17 mouse cellular contexts compared by ENCODE assay signal in genomic region chr8:108847356-108847755, GRCm38 (mm10).
A peak's percentile ranks its signal among the peaks of the same experiment; 100 is the strongest.
DNase-seq lines count a peak whose midpoint lies in the region; ATAC-seq lines count a peak whose summit lies in the region.
"Had no signal": no experiment of that assay in that cellular context is flagged by ENCODE, and none has a peak within 500 bp of the region (broad histone marks: within the 10 kb centered on the region; RNA-seq: fewer than 3 reads in every experiment).

No protein-coding gene starts in this region.

- 55% methylated on average over 2 of the region's 2 CpGs for WGBS in kidney, embryonic 14.5 days

- no peak overlapping the region for H3K27ac ChIP-seq in kidney, embryonic 14.5 days (ENCODE audit: low read depth, low read length)
- H3K27ac ChIP-seq: forebrain, embryonic 10.5 days; heart, embryonic 10.5 days had no signal

- H3K9ac ChIP-seq in kidney, embryonic 14.5 days (ENCODE audit: low read depth, low read length): no peak overlapping the region
- H3K9ac ChIP-seq: liver, postnatal 0 days had no signal

- no peaks in the 10 kb centered on the region for H3K9me3 ChIP-seq in kidney, embryonic 14.5 days (ENCODE audit: control insufficient read depth, low read length)
- H3K9me3 ChIP-seq: forebrain, embryonic 10.5 days; heart, embryonic 10.5 days had no signal

- no peak overlapping the region for H3K4me3 ChIP-seq in kidney, embryonic 14.5 days (ENCODE audit: low read length)
- H3K4me3 ChIP-seq: forebrain, embryonic 10.5 days; heart, embryonic 10.5 days; myocyte had no signal

- H3K4me2 ChIP-seq in kidney, embryonic 14.5 days (replicated peaks; ENCODE audit: low read depth, low read length): no peak overlapping the region

- no peak for ATAC-seq in kidney, embryonic 14.5 days (ENCODE audit: low FRiP score, low TSS enrichment)
- ATAC-seq in common myeloid progenitor, adult 5-6 weeks (replicated peaks; ENCODE audit: low read depth, poor library complexity, severe bottlenecking): peak; percentile 39
- peak; percentile 35 for ATAC-seq in megakaryocyte progenitor cell, adult 5-6 weeks (replicated peaks; ENCODE audit: poor library complexity)
- ATAC-seq: liver, postnatal 0 days had no signal

- DNase-seq in kidney, postnatal 14 days: peak; percentile 24
- peak; percentile 35 for DNase-seq in thymus, postnatal 25 days
- no peak for DNase-seq in Muller cell, postnatal 12 days (ENCODE audit: inconsistent ontology term)
- DNase-seq in kidney, postnatal 25 days: no peak
- DNase-seq in gastrocnemius, postnatal 10 days: no peak
- DNase-seq: cerebellum, adult 9-10 months; heart, postnatal 36 days; kidney, adult 18-20 months; layer of hippocampus, adult 9-11 months; liver, postnatal 0 days; right cerebral cortex, postnatal 4 days had no signal

- H3K36me3 ChIP-seq in kidney, embryonic 14.5 days (ENCODE audit: control insufficient read depth, insufficient read depth, low read length): no peaks in the 10 kb centered on the region

- no peaks in the 10 kb centered on the region for H3K27me3 ChIP-seq in kidney, embryonic 14.5 days (ENCODE audit: control insufficient read depth, insufficient read depth, low read length)

- H3K4me1 ChIP-seq in kidney, embryonic 14.5 days (ENCODE audit: control insufficient read depth, insufficient read depth, low read length): 0 out of 2 replicates have a peak, but pooled peaks cover 4% of the 10 kb centered on the region

Comparison
In these comparisons a context has a peak if more than half of its experiments do, and no peak if none do; other contexts are left out.
1. DNase-seq: peak in kidney, postnatal 14 days (single experiment) and thymus, postnatal 25 days (single experiment); none in Muller cell, postnatal 12 days (single experiment), kidney, postnatal 25 days (0 of 2) and gastrocnemius, postnatal 10 days (single experiment).